Mouse (Mus musculus) E14TG2a.4 (cell line): ENCODE results near the gene Map3k3.

ENCODE experiments used
- CTCF ChIP-seq: conservative IDR thresholded peaks from 2 replicates; pipeline ENCODE4 v1.5.1; 2014; ENCODE audit warnings: low read length
- NANOG ChIP-seq: IDR thresholded peaks from 2 replicates; pipeline ENCODE4 v1.6.1; 2014; ENCODE audit warnings: borderline replicate concordance, low read length, mixed read lengths
- POU5F1 ChIP-seq: IDR thresholded peaks from 2 replicates; pipeline ENCODE4 v1.6.1; 2014; ENCODE audit warnings: low read length, borderline replicate concordance

GRCm38 (mm10) chr11:106102866-106103265, 18.5 kb downstream of the Map3k3 start:
- no peak for TF ChIP-seq CTCF
- no peak for TF ChIP-seq POU5F1
- no peak for TF ChIP-seq NANOG
